Mouse (Mus musculus) MEL (cell line): ENCODE data around the gene Rnf215. TPM values are rescaled to one million over a fixed set of nuclear protein-coding genes. Genes with fewer than 3 reads are reported as not detected.

Experiments
- DNase-seq: peaks from one replicate; pipeline ENCODE4 v3.0.0; 2011; ENCODE audit warnings: low read depth, low spot score
- H3K27ac ChIP-seq: 2 replicates; pipeline ENCODE4 v1.5.1; 2012; ENCODE audit warnings: low read depth, mild to moderate bottlenecking, control low read depth, low read length, moderate library complexity; ENCODE audit not compliant: control insufficient read depth
- H3K27me3 ChIP-seq, 2 experiments: fragments of 150-350 bp in 1 of 2; sonication (generic) in 1 of 2; 2 replicates each; pipeline ENCODE4 v1.6.1; 2012; ENCODE audit warnings: low read length in 2 of 2, mild to moderate bottlenecking in 2 of 2, improper control_type of control experiment in 1 of 2, moderate library complexity in 1 of 2; ENCODE audit not compliant: insufficient read depth in 2 of 2, control insufficient read depth in 1 of 2
- H3K36me3 ChIP-seq, 2 experiments: 2 replicates each; pipeline ENCODE4 v1.6.1; 2012 to 2014; ENCODE audit warnings: low read length in 2 of 2, improper control_type of control experiment in 1 of 2, inconsistent platforms in 1 of 2, mild to moderate bottlenecking in 1 of 2; ENCODE audit not compliant: insufficient read depth in 2 of 2, control insufficient read depth in 1 of 2
- H3K4me1 ChIP-seq, 2 experiments: fragments of 150-350 bp in 1 of 2; sonication (generic) in 1 of 2; 2 replicates each; pipeline ENCODE4 v1.6.1; 2012; ENCODE audit warnings: low read length in 2 of 2, improper control_type of control experiment in 1 of 2, mild to moderate bottlenecking in 1 of 2; ENCODE audit not compliant: insufficient read depth in 2 of 2, control insufficient read depth in 1 of 2
- H3K4me3 ChIP-seq, 2 experiments: fragments of 150-350 bp in 1 of 2; sonication (generic) in 1 of 2; 2 replicates each; pipeline ENCODE4 v1.5.1; 2012; ENCODE audit warnings: low read depth in 2 of 2, low read length in 2 of 2, mild to moderate bottlenecking in 2 of 2, moderate library complexity in 2 of 2, control low read depth in 1 of 2, improper control_type of control experiment in 1 of 2; ENCODE audit not compliant: control insufficient read depth in 1 of 2, insufficient read depth in 1 of 2
- H3K79me2 ChIP-seq: 2 replicates; pipeline ENCODE4 v1.6.1; 2012; ENCODE audit warnings: mild to moderate bottlenecking, low read length, moderate library complexity; ENCODE audit not compliant: control insufficient read depth, poor library complexity, insufficient read depth
- H3K9ac ChIP-seq: 2 replicates; pipeline ENCODE4 v1.6.1; 2012; ENCODE audit warnings: low read depth, mild to moderate bottlenecking, control low read depth, low read length, moderate library complexity; ENCODE audit not compliant: control insufficient read depth, poor library complexity, severe bottlenecking
- H3K9me3 ChIP-seq: fragments of 150-350 bp; sonication (generic); replicated peaks from 2 replicates; pipeline ENCODE4 v1.6.1; 2012; ENCODE audit warnings: mild to moderate bottlenecking, low read length, improper control_type of control experiment, moderate library complexity; ENCODE audit not compliant: insufficient read depth
- BHLHE40 ChIP-seq: IDR thresholded peaks from 2 replicates; pipeline ENCODE4 v1.6.1; 2012; ENCODE audit warnings: low read depth, mild to moderate bottlenecking, inconsistent platforms, low read length, improper control_type of control experiment, borderline replicate concordance
- CHD1 ChIP-seq: IDR thresholded peaks from 2 replicates; pipeline ENCODE4 v1.6.1; 2012; ENCODE audit warnings: low read depth, mild to moderate bottlenecking, inconsistent platforms, low read length, improper control_type of control experiment
- CHD2 ChIP-seq: IDR thresholded peaks from 2 replicates; pipeline ENCODE4 v1.6.1; 2011; ENCODE audit warnings: low read length, improper control_type of control experiment
- E2F4 ChIP-seq: IDR thresholded peaks from 2 replicates; pipeline ENCODE4 v1.6.1; 2011; ENCODE audit warnings: low read depth, low read length, improper control_type of control experiment, borderline replicate concordance
- ELF1 ChIP-seq: IDR thresholded peaks from 2 replicates; pipeline ENCODE4 v1.6.1; 2014; ENCODE audit warnings: low read depth, mild to moderate bottlenecking, inconsistent platforms, low read length, improper control_type of control experiment, moderate library complexity
- EP300 ChIP-seq, 2 experiments: IDR thresholded peaks; 2 replicates each; pipeline ENCODE4 v1.6.1; 2011; ENCODE audit warnings: improper control_type of control experiment in 2 of 2, low read length in 2 of 2, low read depth in 1 of 2, mild to moderate bottlenecking in 1 of 2
- ETS1 ChIP-seq: IDR thresholded peaks from 2 replicates; pipeline ENCODE4 v1.6.1; 2012; ENCODE audit warnings: low read depth, mild to moderate bottlenecking, inconsistent platforms, low read length, improper control_type of control experiment, moderate library complexity
- GABPA ChIP-seq: IDR thresholded peaks from 2 replicates; pipeline ENCODE4 v1.6.1; 2012; ENCODE audit warnings: low read depth, mild to moderate bottlenecking, inconsistent platforms, low read length, improper control_type of control experiment, moderate library complexity
- GATA1 ChIP-seq: IDR thresholded peaks from 2 replicates; pipeline ENCODE4 v1.6.1; 2011; ENCODE audit warnings: low read depth, low read length, improper control_type of control experiment
- HCFC1 ChIP-seq: IDR thresholded peaks from 2 replicates; pipeline ENCODE4 v1.6.1; 2012; ENCODE audit warnings: low read depth, mild to moderate bottlenecking, inconsistent platforms, low read length, improper control_type of control experiment, moderate library complexity
- JUND ChIP-seq: IDR thresholded peaks from 2 replicates; pipeline ENCODE4 v1.6.1; 2011; ENCODE audit warnings: low read depth, mild to moderate bottlenecking, improper control_type of control experiment, low read length
- KAT2A ChIP-seq: conservative IDR thresholded peaks from 2 replicates; pipeline ENCODE4 v1.6.1; 2012; ENCODE audit warnings: low read depth, low read length, improper control_type of control experiment, inconsistent platforms
- MAFK ChIP-seq: IDR thresholded peaks from 2 replicates; pipeline ENCODE4 v1.6.1; 2011; ENCODE audit warnings: low read depth, mild to moderate bottlenecking, low read length, improper control_type of control experiment, borderline replicate concordance
- MAZ ChIP-seq: IDR thresholded peaks from 2 replicates; pipeline ENCODE4 v1.6.1; 2012; ENCODE audit warnings: low read depth, mild to moderate bottlenecking, inconsistent platforms, low read length, improper control_type of control experiment
- MEF2A ChIP-seq: IDR thresholded peaks from 2 replicates; pipeline ENCODE4 v1.6.1; 2014; ENCODE audit warnings: low read depth, mild to moderate bottlenecking, inconsistent platforms, low read length, improper control_type of control experiment; ENCODE audit not compliant: poor library complexity, insufficient replicate concordance, severe bottlenecking; ENCODE audit errors: extremely low read depth
- MXI1 ChIP-seq: IDR thresholded peaks from 2 replicates; pipeline ENCODE4 v1.6.1; 2011; ENCODE audit warnings: mild to moderate bottlenecking, low read depth, low read length, improper control_type of control experiment
- MYB ChIP-seq: IDR thresholded peaks from 2 replicates; pipeline ENCODE4 v1.6.1; 2011; ENCODE audit warnings: mild to moderate bottlenecking, low read depth, low read length, improper control_type of control experiment
- MYC ChIP-seq: IDR thresholded peaks from 2 replicates; pipeline ENCODE4 v1.6.1; 2011; ENCODE audit warnings: low read depth, mild to moderate bottlenecking, low read length, improper control_type of control experiment, moderate library complexity
- NELFE ChIP-seq: IDR thresholded peaks from 2 replicates; pipeline ENCODE4 v1.6.1; 2011; ENCODE audit warnings: low read depth, low read length, improper control_type of control experiment
- NRF1 ChIP-seq: IDR thresholded peaks from 2 replicates; pipeline ENCODE4 v1.6.1; 2014; ENCODE audit warnings: low read depth, mild to moderate bottlenecking, inconsistent platforms, low read length, improper control_type of control experiment, moderate library complexity; ENCODE audit not compliant: poor library complexity, insufficient read depth, severe bottlenecking
- POLR2A ChIP-seq, 2 experiments: IDR thresholded peaks; 2 replicates each; pipeline ENCODE4 v1.6.1; 2011 to 2012; ENCODE audit warnings: low read length in 2 of 2, mild to moderate bottlenecking in 2 of 2, control low read depth in 1 of 2, improper control_type of control experiment in 1 of 2, low read depth in 1 of 2, moderate library complexity in 1 of 2; ENCODE audit not compliant: control insufficient read depth in 1 of 2, insufficient read depth in 1 of 2, poor library complexity in 1 of 2
- POLR2AphosphoS2 ChIP-seq: IDR thresholded peaks from 2 replicates; pipeline ENCODE4 v1.6.1; 2011; ENCODE audit warnings: low read length, improper control_type of control experiment
- RAD21 ChIP-seq: IDR thresholded peaks from 2 replicates; pipeline ENCODE4 v1.6.1; 2011; ENCODE audit warnings: mild to moderate bottlenecking, low read depth, low read length, improper control_type of control experiment
- RCOR1 ChIP-seq: IDR thresholded peaks from 2 replicates; pipeline ENCODE4 v1.6.1; 2012; ENCODE audit warnings: low read depth, mild to moderate bottlenecking, inconsistent platforms, low read length, improper control_type of control experiment
- SIN3A ChIP-seq: IDR thresholded peaks from 2 replicates; pipeline ENCODE4 v1.6.1; 2012; ENCODE audit warnings: low read length, improper control_type of control experiment, inconsistent platforms
- SMC3 ChIP-seq: IDR thresholded peaks from 2 replicates; pipeline ENCODE4 v1.6.1; 2011; ENCODE audit warnings: low read depth, low read length, improper control_type of control experiment
- TAL1 ChIP-seq: IDR thresholded peaks from 2 replicates; pipeline ENCODE4 v1.6.1; 2012; ENCODE audit warnings: mild to moderate bottlenecking, inconsistent platforms, low read length, moderate library complexity, mixed read lengths
- TBP ChIP-seq: IDR thresholded peaks from 2 replicates; pipeline ENCODE4 v1.8.0; 2011; ENCODE audit warnings: low read depth, low read length, improper control_type of control experiment
- TCF12 ChIP-seq: IDR thresholded peaks from 2 replicates; pipeline ENCODE4 v1.6.1; 2014; ENCODE audit warnings: low read depth, mild to moderate bottlenecking, inconsistent platforms, low read length, improper control_type of control experiment, moderate library complexity
- USF1 ChIP-seq: IDR thresholded peaks from 2 replicates; pipeline ENCODE4 v1.6.1; 2014; ENCODE audit warnings: low read depth, mild to moderate bottlenecking, inconsistent platforms, low read length, improper control_type of control experiment, moderate library complexity
- USF2 ChIP-seq, 2 experiments: IDR thresholded peaks; 2 replicates each; pipeline ENCODE4 v1.6.1; 2011 to 2012; ENCODE audit warnings: improper control_type of control experiment in 2 of 2, low read length in 2 of 2, borderline replicate concordance in 1 of 2, inconsistent platforms in 1 of 2, low read depth in 1 of 2, mild to moderate bottlenecking in 1 of 2; ENCODE audit not compliant: insufficient read depth in 1 of 2
- ZC3H11A ChIP-seq: IDR thresholded peaks from 2 replicates; pipeline ENCODE4 v1.6.1; 2012; ENCODE audit warnings: low read depth, mild to moderate bottlenecking, inconsistent platforms, low read length, improper control_type of control experiment
- ZKSCAN1 ChIP-seq: IDR thresholded peaks from 2 replicates; pipeline ENCODE4 v1.6.1; 2012; ENCODE audit warnings: low read depth, mild to moderate bottlenecking, inconsistent platforms, low read length, improper control_type of control experiment, moderate library complexity
- ZMIZ1 ChIP-seq: IDR thresholded peaks from 2 replicates; pipeline ENCODE4 v1.6.1; 2012; ENCODE audit warnings: low read depth, mild to moderate bottlenecking, inconsistent platforms, low read length, improper control_type of control experiment, moderate library complexity
- ZNF384 ChIP-seq: IDR thresholded peaks from 2 replicates; pipeline ENCODE4 v1.6.1; 2012; ENCODE audit warnings: low read depth, mild to moderate bottlenecking, inconsistent platforms, low read length, improper control_type of control experiment
- polyA plus RNA-seq, 2 experiments: library from polyadenylated mRNA; stranded (reverse) in 1 of 2; unstranded in 1 of 2; fragments of >175 nt in 1 of 2; fragments of >200 nt in 1 of 2; gene quantifications; 2 replicates each; pipeline versions ENCODE4 v1.2.1 to v1.2.4; 2012; ENCODE audit warnings: low replicate concordance in 2 of 2, low read depth in 1 of 2; ENCODE audit not compliant: insufficient read length in 2 of 2, insufficient read depth in 1 of 2, missing spikeins in 1 of 2
- total RNA-seq: library from RNA; depleted of rRNA; stranded (reverse); fragments of 300-350 nt; gene quantifications from 2 replicates; pipeline ENCODE4 v1.2.3, GENCODE M21; 2012

Rnf215 gene
- total and polyA plus RNA-seq, 3 experiments: 11.3 to 13.2 TPM; not detected in 1

GRCm38 (mm10) chr11:4153694-4154093 lies 18.7 kb downstream of the Rnf215 start (continued):
- TF ChIP-seq MEF2A (peak; percentile 92; the same call in 1 of the 2 replicates), NELFE (no peak)

GRCm38 (mm10) chr11:4155641-4156040 lies 20.6 kb downstream of the Rnf215 start:
- Histone ChIP-seq H3K36me3 (peaks cover 0 to 21% of the 10 kb centered on the region in 2 experiments; a peak in 2 of 4 replicates), H3K9me3 (no peaks in the 10 kb centered on the region), H3K4me1 (peaks cover 15 to 17% of the 10 kb centered on the region in 2 experiments), H3K27me3 (no peaks in the 10 kb centered on the region), H3K9ac (no peak overlapping the region), H3K27ac (no peak overlapping the region), H3K79me2 (peaks cover 4% of the 10 kb centered on the region), H3K4me3 (no peak overlapping the region)
- peak; percentile 80 for DNase-seq
- TF ChIP-seq GABPA (no peak), USF1 (no peak; the same call in 1 of the 2 replicates), HCFC1 (peak; percentile 54; the same call in 1 of the 2 replicates), BHLHE40 (no peak), RCOR1 (peak; percentile 42; the same call in 1 of the 2 replicates), USF2 (IDR thresholded peaks at IDR 0.05; ENCODE audit: borderline replicate concordance in 1 of 2, insufficient read depth in 1 of 2, low read depth in 1 of 2, low read length in 2 of 2) (no peak), RAD21 (no peak), E2F4 (no peak), GATA1 (peak; percentile 90), CHD2 (no peak), MEF2A (no peak), MAFK (no peak), TBP (peak; percentile 57; the same call in 1 of the 2 replicates), ETS1 (peak; percentile 82), ZKSCAN1 (no peak), JUND (no peak), MXI1 (peak; percentile 95), NRF1 (no peak), SMC3 (no peak), MAZ (no peak), MYB (no peak), POLR2AphosphoS2 (no peak), ELF1 (no peak), EP300 (IDR thresholded peaks at IDR 0.05; ENCODE audit: low read depth in 1 of 2, low read length in 2 of 2) (peak; percentile 75 to 89), ZC3H11A (no peak), ZNF384 (no peak), KAT2A (no peak), SIN3A (peak; percentile 93), POLR2A (IDR thresholded peaks at IDR 0.05; ENCODE audit: control insufficient read depth in 1 of 2, insufficient read depth in 1 of 2, low read depth in 1 of 2, low read length in 2 of 2, poor library complexity in 1 of 2) (no peak), TCF12 (peak; percentile 87), TAL1 (peak; percentile 70), MYC (peak; percentile 85), ZMIZ1 (0 out of 2 replicates have a peak, but pooled peaks have one; percentile 71), NELFE (no peak), CHD1 (no peak)
